8 mouse cellular contexts compared by ENCODE assay signal in genomic region chr11:98837917-98838316, GRCm38 (mm10). TPM values are rescaled to one million over a fixed set of nuclear protein-coding genes. Genes with fewer than 3 reads are reported as not detected.
DNase-seq lines count a peak whose midpoint lies in the region; ATAC-seq and TF ChIP-seq lines count a peak whose summit lies in the region.

No protein-coding gene starts in this region.

- H3K9me3 ChIP-seq in intestine, embryonic 15.5 days: no peaks in the 10 kb centered on the region
- H3K9me3 ChIP-seq in intestine, postnatal 0 days (ENCODE audit: control insufficient read depth): no peaks in the 10 kb centered on the region
- H3K9me3 ChIP-seq in embryonic facial prominence, embryonic 10.5 days: no peaks in the 10 kb centered on the region
- H3K9me3 ChIP-seq in hindbrain, embryonic 10.5 days: no peaks in the 10 kb centered on the region
- no peaks in the 10 kb centered on the region for H3K9me3 ChIP-seq in midbrain, embryonic 14.5 days (ENCODE audit: control insufficient read depth, low read length)

- H3K27ac ChIP-seq in intestine, embryonic 15.5 days: no peak overlapping the region
- no peak overlapping the region for H3K27ac ChIP-seq in intestine, postnatal 0 days (ENCODE audit: low read depth, low read length)
- no peak overlapping the region for H3K27ac ChIP-seq in embryonic facial prominence, embryonic 10.5 days (replicated peaks)
- no peak overlapping the region for H3K27ac ChIP-seq in hindbrain, embryonic 10.5 days
- no peak overlapping the region for H3K27ac ChIP-seq in midbrain, embryonic 14.5 days (replicated peaks; ENCODE audit: low read depth, low read length)

- WGBS in intestine, embryonic 15.5 days: 62% methylated on average over 11 of the region's 11 CpGs
- 75% methylated on average over 11 of the region's 11 CpGs for WGBS in intestine, postnatal 0 days
- WGBS in embryonic facial prominence, embryonic 10.5 days: 46% methylated on average over 11 of the region's 11 CpGs
- WGBS in hindbrain, embryonic 10.5 days: 48% methylated on average over 11 of the region's 11 CpGs
- 52% methylated on average over 11 of the region's 11 CpGs for WGBS in midbrain, embryonic 14.5 days

- no peak for ATAC-seq in intestine, embryonic 15.5 days
- no peak for ATAC-seq in intestine, postnatal 0 days
- ATAC-seq in midbrain, embryonic 14.5 days (ENCODE audit: low FRiP score, low TSS enrichment): no peak

- H3K27me3 ChIP-seq in intestine, embryonic 15.5 days (replicated peaks): peaks cover 12% of the 10 kb centered on the region; the same call in 1 of the 2 replicates
- H3K27me3 ChIP-seq in intestine, postnatal 0 days (replicated peaks; ENCODE audit: control insufficient read depth, insufficient read depth, low read length): no peaks in the 10 kb centered on the region
- peaks cover 47% of the 10 kb centered on the region for H3K27me3 ChIP-seq in embryonic facial prominence, embryonic 10.5 days (replicated peaks; ENCODE audit: low read depth, poor library complexity, severe bottlenecking)
- peaks cover 50% of the 10 kb centered on the region for H3K27me3 ChIP-seq in hindbrain, embryonic 10.5 days (ENCODE audit: insufficient read depth, poor library complexity, severe bottlenecking)
- no peaks in the 10 kb centered on the region for H3K27me3 ChIP-seq in midbrain, embryonic 14.5 days (ENCODE audit: control insufficient read depth, insufficient read depth, low read length)

- no peak overlapping the region for H3K9ac ChIP-seq in intestine, embryonic 15.5 days
- H3K9ac ChIP-seq in intestine, postnatal 0 days (ENCODE audit: low read depth, low read length): no peak overlapping the region
- H3K9ac ChIP-seq in midbrain, embryonic 14.5 days (replicated peaks; ENCODE audit: low read length): peak overlapping the region; percentile 73; the same call in 1 of the 2 replicates

- TF ChIP-seq CTCF in intestine, postnatal 0 days (IDR thresholded peaks at IDR 0.05; ENCODE audit: low read depth): no peak

- H3K4me1 ChIP-seq in intestine, embryonic 15.5 days (replicated peaks): peaks cover 27% of the 10 kb centered on the region
- H3K4me1 ChIP-seq in intestine, postnatal 0 days (replicated peaks; ENCODE audit: control insufficient read depth, insufficient read depth, low read length): 0 out of 2 replicates have a peak, but pooled peaks cover 3% of the 10 kb centered on the region
- H3K4me1 ChIP-seq in embryonic facial prominence, embryonic 10.5 days: peaks cover 47% of the 10 kb centered on the region
- H3K4me1 ChIP-seq in hindbrain, embryonic 10.5 days (replicated peaks): peaks cover 44% of the 10 kb centered on the region
- H3K4me1 ChIP-seq in midbrain, embryonic 14.5 days (ENCODE audit: control insufficient read depth, insufficient read depth, low read length): peaks cover 20% of the 10 kb centered on the region

- peaks cover 8% of the 10 kb centered on the region for H3K36me3 ChIP-seq in intestine, embryonic 15.5 days
- peaks cover 7% of the 10 kb centered on the region for H3K36me3 ChIP-seq in intestine, postnatal 0 days (ENCODE audit: control insufficient read depth, insufficient read depth)
- peaks cover 20% of the 10 kb centered on the region for H3K36me3 ChIP-seq in embryonic facial prominence, embryonic 10.5 days (replicated peaks)
- peaks cover 23% of the 10 kb centered on the region for H3K36me3 ChIP-seq in hindbrain, embryonic 10.5 days
- H3K36me3 ChIP-seq in midbrain, embryonic 14.5 days (ENCODE audit: control insufficient read depth, insufficient read depth, low read length): peaks cover 18% of the 10 kb centered on the region

- no peak for DNase-seq in embryonic facial prominence, embryonic 10.5 days (ENCODE audit: low spot score)
- no peak for DNase-seq in hindbrain, embryonic 10.5 days (ENCODE audit: low spot score)
- DNase-seq in midbrain, embryonic 14.5 days: no peak
- DNase-seq in c-Kit-positive CD71-positive TER-119-positive erythroid progenitor cells, embryonic 14.5 days (ENCODE audit: low spot score): no peak
- no peak for DNase-seq in testis, postnatal 14 days (ENCODE audit: low spot score)
- no peak for DNase-seq in right cerebral cortex, postnatal 36 days (ENCODE audit: low spot score in 2 of 2)

- peak overlapping the region; percentile 94 for H3K4me2 ChIP-seq in intestine, embryonic 15.5 days (replicated peaks)
- no peak overlapping the region; the same call in 1 of the 2 replicates for H3K4me2 ChIP-seq in intestine, postnatal 0 days (replicated peaks; ENCODE audit: low read depth)
- peak overlapping the region; percentile 97 for H3K4me2 ChIP-seq in midbrain, embryonic 14.5 days (ENCODE audit: low read length)

- H3K4me3 ChIP-seq in intestine, embryonic 15.5 days (replicated peaks): no peak overlapping the region; the same call in 1 of the 2 replicates
- H3K4me3 ChIP-seq in intestine, postnatal 0 days (ENCODE audit: low read depth, low read length): no peak overlapping the region
- peak overlapping the region; percentile 71 for H3K4me3 ChIP-seq in embryonic facial prominence, embryonic 10.5 days
- peak overlapping the region; percentile 74 for H3K4me3 ChIP-seq in hindbrain, embryonic 10.5 days
- peak overlapping the region; percentile 73 for H3K4me3 ChIP-seq in midbrain, embryonic 14.5 days (replicated peaks; ENCODE audit: low read depth, low read length)

RNA-seq across cellular contexts. Expression of gene Rapgefl1, which starts 1.3 kb away (rescaled TPM):
- 1.1 and 1.2 TPM in 2 replicates for polyA plus RNA-seq in intestine, embryonic 15.5 days (2015; fragmentation: Nextera tagmentation; extraction: Ambion mirVana)
- polyA plus RNA-seq in intestine, postnatal 0 days (2015; fragmentation: Nextera tagmentation; extraction: Ambion mirVana): 0.69 and 0.80 TPM in 2 replicates
- polyA plus RNA-seq in embryonic facial prominence, embryonic 10.5 days (2016; fragmentation: Nextera tagmentation; extraction: Ambion mirVana): 1.4 and 1.8 TPM in 2 replicates
- polyA plus RNA-seq in hindbrain, embryonic 10.5 days (2016; fragmentation: Nextera tagmentation; extraction: Ambion mirVana): 1.1 and 2.2 TPM in 2 replicates
- 8.8 and 9.6 TPM in 2 replicates for polyA plus RNA-seq in midbrain, embryonic 14.5 days (2014; fragmentation: Nextera tagmentation; extraction: Ambion mirVana)

RNA-seq across cellular contexts. Expression of gene Wipf2, which starts 25.5 kb away (rescaled TPM):
- polyA plus RNA-seq in intestine, embryonic 15.5 days (2015; fragmentation: Nextera tagmentation; extraction: Ambion mirVana): 3.7 and 4.2 TPM in 2 replicates
- 3.9 and 5.0 TPM in 2 replicates for polyA plus RNA-seq in intestine, postnatal 0 days (2015; fragmentation: Nextera tagmentation; extraction: Ambion mirVana)
- 5.0 and 5.4 TPM in 2 replicates for polyA plus RNA-seq in embryonic facial prominence, embryonic 10.5 days (2016; fragmentation: Nextera tagmentation; extraction: Ambion mirVana)
- polyA plus RNA-seq in hindbrain, embryonic 10.5 days (2016; fragmentation: Nextera tagmentation; extraction: Ambion mirVana): 4.6 and 4.7 TPM in 2 replicates
- 5.4 and 6.1 TPM in 2 replicates for polyA plus RNA-seq in midbrain, embryonic 14.5 days (2014; fragmentation: Nextera tagmentation; extraction: Ambion mirVana)

RNA-seq across cellular contexts. Expression of gene Casc3, which starts 33.2 kb away (rescaled TPM):
- 28.2 and 29.8 TPM in 2 replicates for polyA plus RNA-seq in intestine, embryonic 15.5 days (2015; fragmentation: Nextera tagmentation; extraction: Ambion mirVana)
- 10.8 and 12.4 TPM in 2 replicates for polyA plus RNA-seq in intestine, postnatal 0 days (2015; fragmentation: Nextera tagmentation; extraction: Ambion mirVana)
- 47.5 and 48.3 TPM in 2 replicates for polyA plus RNA-seq in embryonic facial prominence, embryonic 10.5 days (2016; fragmentation: Nextera tagmentation; extraction: Ambion mirVana)
- 49.5 and 55.9 TPM in 2 replicates for polyA plus RNA-seq in hindbrain, embryonic 10.5 days (2016; fragmentation: Nextera tagmentation; extraction: Ambion mirVana)
- 46.6 and 57.3 TPM in 2 replicates for polyA plus RNA-seq in midbrain, embryonic 14.5 days (2014; fragmentation: Nextera tagmentation; extraction: Ambion mirVana)

RNA-seq across cellular contexts. Expression of gene Msl1, which starts 42.6 kb away (rescaled TPM):
- polyA plus RNA-seq in intestine, embryonic 15.5 days (2015; fragmentation: Nextera tagmentation; extraction: Ambion mirVana): 18.9 and 19.7 TPM in 2 replicates
- 12.6 and 15.1 TPM in 2 replicates for polyA plus RNA-seq in intestine, postnatal 0 days (2015; fragmentation: Nextera tagmentation; extraction: Ambion mirVana)
- polyA plus RNA-seq in embryonic facial prominence, embryonic 10.5 days (2016; fragmentation: Nextera tagmentation; extraction: Ambion mirVana): 23.4 and 23.5 TPM in 2 replicates
- 24.4 and 25.2 TPM in 2 replicates for polyA plus RNA-seq in hindbrain, embryonic 10.5 days (2016; fragmentation: Nextera tagmentation; extraction: Ambion mirVana)
- 25.0 and 35.9 TPM in 2 replicates for polyA plus RNA-seq in midbrain, embryonic 14.5 days (2014; fragmentation: Nextera tagmentation; extraction: Ambion mirVana)

Comparison
In these comparisons a context has a peak if more than half of its experiments do, and no peak if none do; other contexts are left out.
1. H3K4me3 ChIP-seq: peak in embryonic facial prominence, embryonic 10.5 days (single experiment), hindbrain, embryonic 10.5 days (single experiment) and midbrain, embryonic 14.5 days (single experiment); none in intestine, embryonic 15.5 days (single experiment) and intestine, postnatal 0 days (single experiment).